Mouse (Mus musculus): ENCODE measurements around the gene Lta.

The Lta gene

GRCm38 (mm10) chr17:35185639-35186611, 19.2 kb downstream of the Lta start:
- DNase-seq (ENCODE audit: low read depth, low spot score) = peak; percentile 91

GRCm38 (mm10) chr17:35180093-35180492, 25.1 kb downstream of the Lta start:
- DNase-seq (ENCODE audit: low read depth, low spot score) = no peak

- peak; percentile 88 for DNase-seq (ENCODE audit: low read depth, low spot score)
Measured at GRCm38 (mm10) chr17:35178528-35178927, 26.6 kb downstream of the Lta start.

GRCm38 (mm10) chr17:35175968-35176367, 29.2 kb downstream of the Lta start, which contains the start of gene Aif1:
TSS of gene Aif1 (minus strand) at chr17:35176068.
- no peak for DNase-seq (ENCODE audit: low read depth, low spot score)

GRCm38 (mm10) chr17:35175382-35175781, 29.8 kb downstream of the Lta start:
- DNase-seq (ENCODE audit: low read depth, low spot score) = no peak

- peak; percentile 63 for DNase-seq (ENCODE audit: low read depth, low spot score)
Measured at GRCm38 (mm10) chr17:35174201-35174977, 30.8 kb downstream of the Lta start.

GRCm38 (mm10) chr17:35173329-35173728, 31.8 kb downstream of the Lta start:
- peak; percentile 67 for DNase-seq (ENCODE audit: low read depth, low spot score)

GRCm38 (mm10) chr17:35172445-35173234, 32.5 kb downstream of the Lta start:
- DNase-seq (ENCODE audit: low read depth, low spot score) = peak; percentile 78

GRCm38 (mm10) chr17:35168541-35169207, 36.5 kb downstream of the Lta start:
- peak; percentile 89 for DNase-seq (ENCODE audit: low read depth, low spot score)

GRCm38 (mm10) chr17:35167794-35168193, 37.4 kb downstream of the Lta start:
- no peak for DNase-seq (ENCODE audit: low read depth, low spot score)

- peak; percentile 93 for DNase-seq (ENCODE audit: low read depth, low spot score)
Measured at GRCm38 (mm10) chr17:35166352-35167035, 38.7 kb downstream of the Lta start.

- peak; percentile 25 for DNase-seq (ENCODE audit: low read depth, low spot score)
Measured at GRCm38 (mm10) chr17:35165451-35166155, 39.5 kb downstream of the Lta start.

- peak; percentile 99 for DNase-seq (ENCODE audit: low read depth, low spot score)
Measured at GRCm38 (mm10) chr17:35164568-35165450, 40.3 kb downstream of the Lta start, which contains the start of gene Prrc2a. TSS of gene Prrc2a (minus strand) at chr17:35164897.

- DNase-seq (ENCODE audit: low read depth, low spot score) = no peak
Measured at GRCm38 (mm10) chr17:35164218-35164567, 41.0 kb downstream of the Lta start.

GRCm38 (mm10) chr17:35163326-35164081, 41.6 kb downstream of the Lta start:
- DNase-seq (ENCODE audit: low read depth, low spot score) = peak; percentile 26

- no peak for DNase-seq (ENCODE audit: low read depth, low spot score)
Measured at GRCm38 (mm10) chr17:35162730-35163129, 42.4 kb downstream of the Lta start.

GRCm38 (mm10) chr17:35162121-35162520, 43.0 kb downstream of the Lta start:
- DNase-seq (ENCODE audit: low read depth, low spot score) = no peak

GRCm38 (mm10) chr17:35161421-35161820, 43.7 kb downstream of the Lta start:
- no peak for DNase-seq (ENCODE audit: low read depth, low spot score)

Data from CD4-positive, CD25-positive, alpha-beta regulatory T cell, adult 2 months (primary cell).